Mouse (Mus musculus): ENCODE measurements around the gene Cenpu. TPM values are rescaled to one million over a fixed set of nuclear protein-coding genes. Genes with fewer than 3 reads are reported as not detected.
A peak's percentile ranks its signal among the peaks of the same experiment; 100 is the strongest.

Gene Cenpu
- 5.5 and 6.1 TPM in 2 replicates for polyA plus RNA-seq (2015; fragmentation: Nextera tagmentation; extraction: Ambion mirVana)

DNA sequence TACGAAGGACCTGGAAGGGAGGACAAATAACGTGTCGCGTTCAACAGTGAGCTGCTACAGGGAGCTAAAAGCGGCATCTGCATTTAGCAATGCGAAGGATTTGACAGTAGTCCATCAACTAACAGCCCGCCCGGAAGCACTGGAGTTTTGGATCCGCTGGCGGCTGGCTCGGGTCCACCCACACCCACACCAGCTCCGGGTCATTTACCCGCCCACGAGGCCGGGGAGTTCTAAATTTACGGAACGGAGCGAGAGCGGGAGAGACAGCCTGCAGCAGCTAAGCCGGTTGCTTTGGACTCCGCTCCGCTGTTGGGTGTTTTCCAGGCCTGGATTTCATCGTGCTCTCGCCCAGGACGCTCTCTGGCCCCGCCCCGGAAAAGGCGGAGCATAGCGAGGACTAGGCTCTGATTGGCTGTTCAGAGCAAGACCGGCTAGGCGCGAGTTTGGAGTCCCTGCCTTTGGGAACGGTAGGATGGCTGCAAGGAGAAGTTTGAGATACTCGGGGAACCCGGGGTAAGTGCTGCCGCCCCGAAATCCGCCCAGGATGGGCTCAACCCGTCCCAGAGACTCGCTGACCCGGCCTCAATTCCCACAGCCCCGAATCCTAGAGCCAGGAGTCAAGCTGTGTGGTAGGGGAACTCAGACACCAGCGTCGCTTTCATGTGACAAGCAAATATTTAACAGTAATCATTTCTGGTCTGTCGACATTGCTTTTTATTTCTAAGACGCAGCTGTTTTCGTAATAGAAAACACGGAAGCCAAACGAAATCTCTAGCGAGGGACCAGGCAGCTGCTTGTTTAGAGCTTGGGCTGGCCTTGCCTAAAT is at the start of gene Cenpu:
Gene Cenpu, plus strand, starts transcription at position 414 of the 826 bp plus-strand sequence.
- peak within 1 kb of the TSS; percentile 54 for H3K4me3 ChIP-seq
- H3K9me3 ChIP-seq, result no peaks in the 10 kb centered on the region
- H3K27ac ChIP-seq, result peak within 1 kb of the TSS; percentile 82
- no peaks in the 10 kb centered on the region for H3K36me3 ChIP-seq (replicated peaks)
- peaks cover 11% of the 10 kb centered on the region for H3K4me1 ChIP-seq
- peak; percentile 100 for ATAC-seq (replicated peaks)
- H3K4me2 ChIP-seq, result peak within 1 kb of the TSS; percentile 67
- WGBS, result under 1% methylated on average over 50 of the region's 50 CpGs
- no peaks in the 10 kb centered on the region for H3K27me3 ChIP-seq (replicated peaks)
- peak within 1 kb of the TSS; percentile 64 for H3K9ac ChIP-seq

DNA sequence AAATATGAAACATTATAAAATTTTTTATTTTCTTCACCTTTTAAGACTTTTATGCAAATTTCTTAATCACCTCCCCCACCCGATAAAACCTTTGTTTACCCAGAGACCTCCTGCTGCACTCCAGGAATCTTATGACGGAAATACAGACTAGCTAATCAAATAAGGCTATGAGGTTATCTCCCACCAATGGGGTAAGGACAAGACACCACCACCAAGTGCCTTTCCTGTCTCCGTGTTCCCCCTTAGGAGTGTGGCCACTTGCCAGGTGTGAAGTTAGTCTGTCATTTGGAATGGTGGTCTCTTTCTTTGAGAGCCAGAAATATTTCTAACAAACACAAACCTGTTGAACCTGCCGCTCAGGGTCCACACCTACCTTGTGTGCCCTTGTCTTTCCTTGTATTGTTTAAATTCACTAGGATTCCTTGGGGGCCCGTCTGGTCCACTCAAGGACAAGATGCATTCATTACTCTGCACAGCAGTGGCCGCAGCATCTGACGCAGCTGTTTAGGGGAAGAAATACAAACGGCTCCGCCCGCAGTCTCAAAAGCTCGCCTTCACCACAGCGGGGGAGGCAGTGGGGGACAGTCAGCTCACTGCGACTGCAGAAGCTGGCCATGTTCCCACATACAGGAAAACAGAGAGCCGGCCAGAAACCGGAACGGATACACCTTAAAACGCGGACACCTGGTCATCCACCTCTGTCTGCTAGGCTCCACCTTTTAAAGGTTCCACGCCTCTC is 49.3 kb upstream of the Cenpu start:
- Histone ChIP-seq H3K27me3 (replicated peaks) (no peaks in the 10 kb centered on the region), H3K9ac (peak overlapping the region; percentile 17), H3K27ac (no peak overlapping the region), H3K4me3 (peak overlapping the region; percentile 35), H3K4me2 (peak overlapping the region; percentile 48), H3K9me3 (no peaks in the 10 kb centered on the region), H3K4me1 (no peaks in the 10 kb centered on the region; the same call in 1 of the 2 replicates), H3K36me3 (replicated peaks) (no peaks in the 10 kb centered on the region)
- peak; percentile 72 for ATAC-seq (replicated peaks)
- WGBS, result 20% methylated on average over 19 of the region's 19 CpGs

DNA sequence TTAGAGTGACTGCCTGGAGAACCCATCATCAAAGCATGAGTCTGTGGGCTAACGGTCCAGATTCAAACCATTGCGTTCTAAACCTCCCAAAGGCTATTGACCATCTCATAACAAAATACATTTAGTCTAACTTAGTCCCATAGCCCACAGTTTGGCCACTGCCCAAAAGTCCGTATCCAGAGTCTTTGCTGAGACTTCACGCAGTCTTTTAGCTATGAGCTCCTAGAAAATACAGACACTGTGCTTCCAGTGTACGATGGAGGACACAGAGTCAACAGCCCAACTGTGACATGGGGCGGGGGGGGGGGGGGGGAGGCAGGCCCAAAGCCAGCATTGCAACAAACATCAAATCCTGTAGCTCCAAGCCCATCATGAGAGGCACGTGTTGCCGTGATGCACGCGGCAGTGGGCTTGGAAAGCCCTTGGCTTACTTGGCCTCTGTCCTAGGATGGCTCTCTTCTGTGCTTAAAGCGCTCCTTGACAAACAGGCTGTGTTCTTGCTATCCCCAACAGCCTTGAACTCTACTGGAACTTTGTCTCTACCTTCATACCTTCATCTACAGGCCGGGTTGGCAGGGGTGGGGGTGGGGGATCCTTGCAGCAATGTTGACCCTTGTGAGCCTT is 48.6 kb upstream of the Cenpu start:
- H3K4me2 ChIP-seq, result peak overlapping the region; percentile 48
- no peak for ATAC-seq (replicated peaks)
- no peaks in the 10 kb centered on the region for H3K27me3 ChIP-seq (replicated peaks)
- no peaks in the 10 kb centered on the region; the same call in 1 of the 2 replicates for H3K4me1 ChIP-seq
- peak overlapping the region; percentile 35 for H3K4me3 ChIP-seq
- H3K36me3 ChIP-seq (replicated peaks), result no peaks in the 10 kb centered on the region
- no peaks in the 10 kb centered on the region for H3K9me3 ChIP-seq
- no peak overlapping the region for H3K27ac ChIP-seq
- H3K9ac ChIP-seq, result no peak overlapping the region
- WGBS, result 76% methylated on average over 12 of the region's 12 CpGs

DNA sequence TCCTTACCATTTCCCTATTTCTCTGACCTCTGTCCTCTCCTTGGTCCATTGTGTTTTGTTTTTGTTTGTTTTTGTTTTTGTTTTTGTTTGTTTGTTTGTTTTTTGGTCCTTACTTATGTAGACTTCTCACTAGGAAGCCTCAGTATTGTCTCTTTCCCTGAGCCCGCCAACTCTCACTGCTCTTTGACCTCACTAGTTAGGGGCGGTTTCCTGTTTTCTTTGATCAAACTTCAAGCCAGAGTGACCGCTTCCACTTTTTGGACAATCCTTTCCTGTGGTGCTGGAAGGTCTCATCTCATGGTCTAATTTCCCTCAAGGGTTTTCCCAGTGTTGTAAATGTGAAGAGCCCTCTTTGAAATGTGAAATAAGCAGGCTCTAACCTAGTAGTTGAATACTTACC is 47.6 kb upstream of the Cenpu start:
- no peak for ATAC-seq (replicated peaks)
- H3K9me3 ChIP-seq, result no peaks in the 10 kb centered on the region
- no peak overlapping the region for H3K4me3 ChIP-seq
- no peaks in the 10 kb centered on the region for H3K27me3 ChIP-seq (replicated peaks)
- no peak overlapping the region for H3K4me2 ChIP-seq
- no peak overlapping the region for H3K9ac ChIP-seq
- H3K4me1 ChIP-seq, result no peaks in the 10 kb centered on the region; the same call in 1 of the 2 replicates
- H3K27ac ChIP-seq, result no peak overlapping the region
- 73% methylated on average over 3 of the region's 3 CpGs for WGBS
- no peaks in the 10 kb centered on the region for H3K36me3 ChIP-seq (replicated peaks)

DNA sequence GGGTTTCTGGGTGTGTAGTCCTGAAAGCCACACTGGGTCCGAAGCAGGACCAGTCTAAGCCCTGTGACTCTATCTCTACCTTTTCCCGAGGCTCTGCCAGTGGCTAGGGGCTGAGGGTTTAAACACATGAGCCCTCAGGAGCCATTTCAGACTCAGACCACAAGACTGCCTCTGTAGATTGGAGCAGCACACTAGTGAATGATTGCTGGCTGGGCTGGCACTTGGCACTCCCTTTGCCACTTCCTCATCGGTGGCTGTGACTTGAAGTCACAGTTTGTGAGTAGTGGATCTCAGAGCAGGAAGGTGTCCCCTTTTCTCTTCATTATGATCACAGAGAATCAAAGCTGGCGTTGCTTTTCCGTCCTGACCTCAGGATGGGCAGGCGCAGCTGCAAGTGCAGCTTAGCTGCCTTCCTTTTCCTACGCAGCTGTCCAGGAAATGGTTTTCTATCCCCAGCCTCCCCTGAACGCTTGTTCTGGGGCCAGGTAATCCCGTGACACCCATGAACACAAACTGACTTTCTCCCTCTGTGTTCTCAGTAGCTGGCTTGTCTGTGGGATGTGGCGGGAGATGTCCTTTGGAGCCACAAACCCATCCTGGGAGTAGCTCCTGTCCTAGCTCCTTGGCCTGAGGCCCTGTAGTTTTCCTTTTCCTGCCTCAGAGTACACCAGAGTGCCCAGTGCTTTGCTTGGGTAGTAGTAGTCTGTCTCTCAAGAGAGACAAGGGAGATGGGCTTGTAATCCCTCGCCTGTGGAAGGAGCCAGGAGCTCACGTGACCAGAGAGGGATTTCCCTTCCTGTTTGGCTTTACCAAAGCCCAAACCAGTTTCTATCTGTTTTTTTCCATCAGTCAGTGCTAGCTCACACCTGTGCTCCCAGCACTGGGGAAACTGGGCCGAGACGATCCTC is 43.1 kb upstream of the Cenpu start:
- Histone ChIP-seq H3K27me3 (replicated peaks) (no peaks in the 10 kb centered on the region), H3K9me3 (no peaks in the 10 kb centered on the region), H3K9ac (no peak overlapping the region), H3K4me2 (no peak overlapping the region), H3K27ac (no peak overlapping the region), H3K4me3 (no peak overlapping the region), H3K36me3 (replicated peaks) (peaks cover 2% of the 10 kb centered on the region; the same call in 1 of the 2 replicates), H3K4me1 (no peaks in the 10 kb centered on the region)
- no peak for ATAC-seq (replicated peaks)
- 83% methylated on average over 14 of the region's 14 CpGs for WGBS

DNA sequence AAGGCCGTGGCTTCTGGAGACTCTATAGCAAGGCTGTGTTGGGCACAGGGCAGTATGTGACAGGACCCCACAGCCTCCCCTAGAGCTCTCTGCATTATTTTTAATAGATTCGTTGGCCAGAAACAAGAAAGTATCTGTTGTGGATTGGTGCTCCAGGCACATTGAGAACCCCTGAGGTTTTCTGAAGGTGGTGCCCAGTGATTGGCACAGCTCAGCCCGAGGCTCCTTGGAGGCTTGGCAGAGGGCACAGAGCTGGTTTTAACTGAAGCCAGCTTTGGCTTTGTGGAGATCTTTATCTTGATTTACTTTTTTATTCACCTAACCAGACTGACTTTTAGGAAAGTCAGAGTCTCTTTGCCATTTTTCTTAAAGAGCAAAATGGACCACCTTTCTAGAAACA is 42.4 kb upstream of the Cenpu start:
- H3K27ac ChIP-seq, result no peak overlapping the region
- 90% methylated on average over 3 of the region's 3 CpGs for WGBS
- no peaks in the 10 kb centered on the region for H3K27me3 ChIP-seq (replicated peaks)
- H3K4me2 ChIP-seq, result no peak overlapping the region
- ATAC-seq (replicated peaks), result no peak
- no peaks in the 10 kb centered on the region for H3K9me3 ChIP-seq
- H3K36me3 ChIP-seq (replicated peaks), result peaks cover 4% of the 10 kb centered on the region; the same call in 1 of the 2 replicates
- no peak overlapping the region for H3K9ac ChIP-seq
- H3K4me3 ChIP-seq, result no peak overlapping the region
- H3K4me1 ChIP-seq, result no peaks in the 10 kb centered on the region

DNA sequence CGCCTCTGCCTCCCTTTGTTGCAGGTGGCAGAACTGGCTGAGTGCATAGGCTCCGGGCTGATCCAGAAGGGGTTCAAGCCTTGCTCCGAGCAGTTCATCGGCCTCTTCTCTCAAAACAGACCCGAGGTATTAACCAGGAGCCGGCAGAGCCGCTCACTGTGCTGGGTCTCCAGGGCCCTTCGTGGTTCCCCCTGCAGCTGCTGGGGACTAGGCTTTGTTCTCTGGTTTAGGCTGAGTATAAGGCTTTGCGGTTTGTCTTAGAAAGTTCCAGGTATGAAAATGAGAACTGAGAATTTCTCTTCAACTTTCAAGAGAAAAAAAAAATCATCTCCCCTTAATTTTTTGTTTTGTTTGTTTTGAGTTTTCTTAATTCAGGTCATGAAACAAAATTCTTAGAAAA is 40.5 kb upstream of the Cenpu start:
- Histone ChIP-seq H3K36me3 (replicated peaks) (peaks cover 4% of the 10 kb centered on the region; the same call in 1 of the 2 replicates), H3K4me2 (no peak overlapping the region), H3K9me3 (no peaks in the 10 kb centered on the region), H3K27me3 (replicated peaks) (no peaks in the 10 kb centered on the region), H3K4me3 (no peak overlapping the region), H3K27ac (no peak overlapping the region), H3K9ac (no peak overlapping the region), H3K4me1 (no peaks in the 10 kb centered on the region)
- ATAC-seq (replicated peaks), result no peak
- 73% methylated on average over 9 of the region's 9 CpGs for WGBS

DNA sequence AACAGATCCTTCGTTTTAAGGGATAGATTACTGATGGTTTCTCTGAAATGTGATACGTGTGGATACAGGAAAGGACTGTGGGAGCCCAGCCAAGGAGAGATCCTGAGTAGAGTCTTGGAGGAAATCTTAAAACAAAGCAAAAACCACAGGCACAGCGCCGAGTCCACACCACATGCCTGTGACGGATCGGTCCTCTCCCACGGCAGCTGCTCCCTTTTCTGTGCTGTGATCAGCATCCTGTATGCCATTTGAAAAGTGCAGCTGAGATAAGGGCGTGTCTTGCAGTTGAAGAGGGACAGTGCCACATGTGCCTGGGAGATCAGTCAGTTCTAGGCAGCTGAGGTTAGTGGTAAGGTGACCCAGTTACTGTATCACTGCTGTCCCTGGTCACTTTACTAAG is 39.3 kb upstream of the Cenpu start:
- no peaks in the 10 kb centered on the region for H3K27me3 ChIP-seq (replicated peaks)
- no peak overlapping the region for H3K9ac ChIP-seq
- H3K36me3 ChIP-seq (replicated peaks), result peaks cover 4% of the 10 kb centered on the region; the same call in 1 of the 2 replicates
- 67% methylated on average over 8 of the region's 8 CpGs for WGBS
- no peaks in the 10 kb centered on the region for H3K9me3 ChIP-seq
- ATAC-seq (replicated peaks), result no peak
- no peak overlapping the region for H3K27ac ChIP-seq
- H3K4me1 ChIP-seq, result no peaks in the 10 kb centered on the region
- H3K4me2 ChIP-seq, result no peak overlapping the region
- H3K4me3 ChIP-seq, result no peak overlapping the region

DNA sequence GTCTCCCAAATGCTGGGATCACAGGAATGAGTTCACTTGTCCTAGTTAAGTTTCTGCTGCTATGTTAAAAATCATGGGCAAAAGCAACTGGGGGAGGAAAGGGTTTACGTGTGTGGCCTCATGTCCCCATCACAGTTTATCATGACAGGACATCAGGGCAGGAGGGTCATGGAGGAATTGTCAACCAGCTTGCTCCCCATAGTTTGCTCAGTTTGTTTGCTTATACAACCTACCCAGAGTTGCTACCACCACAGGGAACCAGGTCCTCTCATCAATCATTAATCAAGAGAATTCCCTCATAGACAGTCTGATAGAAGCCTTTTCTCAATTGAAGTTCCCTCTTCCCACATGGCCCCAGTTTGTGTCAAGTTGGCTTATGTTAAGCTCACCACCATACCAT is 37.8 kb upstream of the Cenpu start:
- H3K27ac ChIP-seq, result no peak overlapping the region
- peaks cover 4% of the 10 kb centered on the region; the same call in 1 of the 2 replicates for H3K36me3 ChIP-seq (replicated peaks)
- no peak overlapping the region for H3K4me2 ChIP-seq
- no peak for ATAC-seq (replicated peaks)
- no peaks in the 10 kb centered on the region for H3K27me3 ChIP-seq (replicated peaks)
- no peaks in the 10 kb centered on the region for H3K9me3 ChIP-seq
- 94% methylated on average over 1 of the region's 1 CpGs for WGBS
- H3K4me1 ChIP-seq, result no peaks in the 10 kb centered on the region
- no peak overlapping the region for H3K4me3 ChIP-seq
- no peak overlapping the region for H3K9ac ChIP-seq

DNA sequence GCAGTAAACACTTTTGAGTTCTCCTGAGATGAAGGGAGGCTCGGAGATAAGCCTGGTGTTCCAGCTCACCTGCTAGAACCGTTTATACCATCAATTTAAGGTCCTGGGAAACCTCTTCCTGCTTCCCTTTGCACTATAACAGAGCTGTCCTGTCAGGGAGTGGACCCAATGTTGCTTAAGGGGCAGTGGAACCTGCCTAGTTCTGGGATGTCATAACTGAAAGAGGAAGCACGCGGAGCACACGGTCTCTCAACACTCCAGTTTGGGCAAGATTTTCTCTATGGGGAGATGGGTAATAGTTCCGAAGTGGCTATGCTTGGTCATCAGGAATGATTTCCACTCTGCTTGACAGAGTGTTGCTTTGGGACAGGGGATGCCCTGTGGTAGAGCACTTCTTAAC is 31.2 kb upstream of the Cenpu start:
- no peaks in the 10 kb centered on the region for H3K4me1 ChIP-seq
- no peaks in the 10 kb centered on the region for H3K9me3 ChIP-seq

DNA sequence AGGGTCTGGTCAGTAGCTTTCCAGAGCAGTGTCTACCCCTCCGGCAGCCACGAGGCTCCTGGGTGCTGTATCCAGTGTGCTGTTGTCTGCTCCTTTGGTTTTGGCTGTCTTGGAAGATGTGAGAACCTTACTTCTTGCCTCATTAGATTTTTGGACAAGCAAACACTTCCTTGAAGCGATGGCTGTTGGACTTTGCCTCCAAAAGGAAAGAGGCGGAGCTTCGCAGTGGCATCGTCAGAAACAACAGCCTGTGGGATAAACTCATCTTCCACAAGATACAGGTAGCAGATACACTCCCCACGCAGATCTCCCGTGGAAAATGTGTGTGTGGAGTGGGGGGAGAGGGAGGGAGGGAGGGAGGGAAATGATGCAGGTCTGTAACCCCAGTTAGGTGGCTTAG is 25.7 kb upstream of the Cenpu start:
- Histone ChIP-seq H3K4me2 (no peak overlapping the region), H3K36me3 (replicated peaks) (no peaks in the 10 kb centered on the region), H3K4me3 (no peak overlapping the region), H3K27me3 (replicated peaks) (no peaks in the 10 kb centered on the region), H3K4me1 (no peaks in the 10 kb centered on the region), H3K9me3 (no peaks in the 10 kb centered on the region), H3K27ac (no peak overlapping the region), H3K9ac (no peak overlapping the region)
- 92% methylated on average over 8 of the region's 8 CpGs for WGBS
- no peak for ATAC-seq (replicated peaks)

More for the DNA sequence above, 31.2 kb upstream of the Cenpu start:
- no peaks in the 10 kb centered on the region for H3K27me3 ChIP-seq (replicated peaks)
- H3K27ac ChIP-seq, result no peak overlapping the region
- H3K36me3 ChIP-seq (replicated peaks), result no peaks in the 10 kb centered on the region
- H3K9ac ChIP-seq, result no peak overlapping the region
- H3K4me2 ChIP-seq, result no peak overlapping the region
- H3K4me3 ChIP-seq, result no peak overlapping the region
- WGBS, result 94% methylated on average over 6 of the region's 6 CpGs
- no peak for ATAC-seq (replicated peaks)

Measured in midbrain, embryonic 15.5 days (tissue).